Mouse (Mus musculus): Measurements from ENCODE around the gene Kcnh8. TPM values are rescaled to one million over a fixed set of nuclear protein-coding genes. Genes with fewer than 3 reads are reported as not detected.
A peak's percentile ranks its signal among the peaks of the same experiment; 100 is the strongest.

Gene Kcnh8
- polyA plus RNA-seq (2012; rRNA removed) = 0.08 TPM in 1 of 2 replicates, not detected in the other

DNA sequence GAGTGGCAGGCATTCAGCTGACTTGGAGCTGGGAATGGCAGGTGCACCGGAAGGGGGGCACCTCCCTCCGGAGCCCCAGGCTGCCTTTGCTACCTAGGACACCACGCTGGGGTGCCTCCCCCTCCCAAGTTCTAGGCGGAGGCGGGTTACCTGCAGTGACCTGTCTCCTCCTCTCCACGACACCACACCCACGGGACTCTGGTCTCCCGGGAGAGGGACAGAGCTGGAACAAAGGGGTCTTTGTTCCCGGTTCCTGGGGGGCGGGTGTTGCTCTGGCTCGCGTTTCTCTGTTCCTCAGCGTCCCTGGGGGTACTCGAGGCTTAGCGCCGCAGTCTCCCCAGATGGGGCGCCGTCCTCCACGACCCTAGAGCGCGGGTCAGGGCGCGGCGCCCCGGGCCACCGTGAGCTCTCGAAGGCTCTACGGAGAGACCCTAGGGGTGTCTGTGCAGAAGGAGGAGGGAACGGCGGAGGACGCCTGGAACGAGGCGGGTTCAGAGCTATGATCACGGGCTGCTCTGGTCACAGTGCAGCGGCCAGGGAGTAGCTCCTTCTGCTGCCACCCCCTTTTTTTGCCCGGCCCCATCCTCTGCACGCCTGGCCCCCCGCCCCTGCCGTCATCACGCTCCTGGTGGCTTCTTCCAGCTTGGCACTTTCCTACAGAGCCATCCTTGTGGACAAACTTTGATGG, at the start of gene Kcnh8:
TSS of gene Kcnh8 (plus strand) at position 617 of the 688 bp plus-strand sequence.
- TF ChIP-seq POLR2A (IDR thresholded peaks at IDR 0.05; ENCODE audit: low read depth, low read length) (no peak), CTCF (conservative IDR thresholded peaks at IDR 0.05; ENCODE audit: insufficient read depth, insufficient read length, low read depth, low read length) (no peak)
- Histone ChIP-seq H3K27me3 (replicated peaks; ENCODE audit: control insufficient read depth, insufficient read depth, low read length) (peaks cover 2% of the 10 kb centered on the region; the same call in 1 of the 2 replicates), H3K36me3 (ENCODE audit: control insufficient read depth, insufficient read depth, low read length) (no peaks in the 10 kb centered on the region), H3K4me1 (ENCODE audit: control insufficient read depth, insufficient read depth, low read length) (no peaks in the 10 kb centered on the region), H3K27ac (ENCODE audit: insufficient read depth, low read depth, low read length) (no peak within 1 kb of the TSS), H3K4me3 (ENCODE audit: insufficient read depth, low read depth, low read length) (no peak within 1 kb of the TSS)
- no peak for DNase-seq
- 2% methylated on average over 40 of the region's 40 CpGs for WGBS

DNA sequence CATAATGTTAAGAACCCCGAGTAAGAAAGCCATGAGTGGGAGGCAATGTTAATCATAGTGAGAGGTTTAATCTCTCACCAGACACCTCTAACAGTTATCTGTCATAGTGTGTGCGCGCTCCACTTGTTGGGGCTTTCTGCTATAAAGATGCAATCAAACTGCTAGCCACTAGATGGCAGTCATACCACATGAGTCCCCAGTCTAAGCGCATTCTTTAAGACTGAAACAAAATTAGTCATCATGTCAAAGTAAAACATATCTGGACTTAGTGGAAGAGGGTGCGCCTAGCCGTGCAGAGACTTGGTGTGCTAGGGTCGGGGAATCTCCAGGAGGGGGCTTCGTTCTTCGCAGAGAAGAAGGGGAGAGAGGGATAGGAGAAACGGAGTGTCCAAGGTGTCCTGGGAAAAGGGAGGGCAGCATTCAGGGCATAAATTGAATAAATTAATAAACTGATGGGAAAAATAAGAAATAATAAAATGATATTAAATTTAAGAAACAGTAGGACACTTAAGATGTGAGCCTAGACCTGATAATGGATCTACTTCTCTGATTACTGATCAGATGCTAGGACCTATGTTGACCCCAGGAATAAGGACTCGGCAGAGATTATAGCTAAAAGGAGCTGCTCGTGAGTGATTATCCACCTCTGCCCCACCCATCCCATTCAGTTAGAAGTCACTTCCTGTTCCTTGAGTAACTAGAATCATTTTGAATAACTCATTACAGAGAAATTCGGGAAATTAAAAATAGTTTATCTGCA, 42.4 kb upstream of the Kcnh8 start:
- WGBS = 25% methylated on average over 13 of the region's 13 CpGs
- Histone ChIP-seq H3K27ac (ENCODE audit: insufficient read depth, low read depth, low read length) (no peak overlapping the region), H3K27me3 (replicated peaks; ENCODE audit: control insufficient read depth, insufficient read depth, low read length) (no peaks in the 10 kb centered on the region), H3K36me3 (ENCODE audit: control insufficient read depth, insufficient read depth, low read length) (no peaks in the 10 kb centered on the region), H3K4me3 (ENCODE audit: insufficient read depth, low read depth, low read length) (no peak overlapping the region), H3K4me1 (ENCODE audit: control insufficient read depth, insufficient read depth, low read length) (no peaks in the 10 kb centered on the region)
- peak; percentile 63 for TF ChIP-seq CTCF (conservative IDR thresholded peaks at IDR 0.05; ENCODE audit: insufficient read depth, insufficient read length, low read depth, low read length)
- TF ChIP-seq POLR2A (IDR thresholded peaks at IDR 0.05; ENCODE audit: low read depth, low read length) = no peak
- DNase-seq = peak; percentile 52

DNA sequence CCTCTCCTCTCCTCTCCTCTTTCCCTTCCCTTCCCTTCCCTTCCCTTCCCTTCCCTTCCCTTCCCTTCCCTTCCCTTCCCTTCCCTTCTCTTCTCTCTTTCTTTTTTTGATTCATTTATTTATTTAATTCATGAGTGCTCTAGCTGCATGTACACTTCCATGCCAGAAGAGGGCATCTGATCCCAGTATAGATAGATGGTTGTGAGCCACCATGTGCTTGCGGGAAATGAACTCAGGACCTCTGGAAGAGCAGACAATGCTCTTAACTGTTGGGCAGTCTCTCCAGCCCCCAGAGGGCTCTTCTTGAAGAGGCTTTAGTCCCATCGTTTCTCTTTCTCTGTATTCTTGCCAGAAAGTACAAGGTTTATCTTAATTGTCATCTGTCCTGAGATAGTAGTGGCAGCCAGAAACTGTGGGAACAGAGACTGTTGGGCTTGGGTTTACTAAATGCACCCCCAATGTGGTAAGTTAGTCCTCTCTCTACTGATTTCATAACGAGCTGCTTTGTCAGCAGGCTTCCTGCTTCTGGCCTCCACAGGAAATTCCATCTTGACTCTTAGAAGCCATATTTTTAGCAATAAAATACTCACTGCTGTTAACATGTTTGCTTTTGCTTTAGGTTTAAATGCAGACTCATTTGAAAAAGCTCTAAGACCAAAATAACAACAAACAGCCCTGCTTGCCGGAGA, 36.9 kb upstream of the Kcnh8 start:
- no peak for DNase-seq
- 50% methylated on average over 4 of the region's 4 CpGs for WGBS
- TF ChIP-seq CTCF (conservative IDR thresholded peaks at IDR 0.05; ENCODE audit: insufficient read depth, insufficient read length, low read depth, low read length) (peak; percentile 23; the same call in 1 of the 2 replicates), POLR2A (IDR thresholded peaks at IDR 0.05; ENCODE audit: low read depth, low read length) (no peak)

DNA sequence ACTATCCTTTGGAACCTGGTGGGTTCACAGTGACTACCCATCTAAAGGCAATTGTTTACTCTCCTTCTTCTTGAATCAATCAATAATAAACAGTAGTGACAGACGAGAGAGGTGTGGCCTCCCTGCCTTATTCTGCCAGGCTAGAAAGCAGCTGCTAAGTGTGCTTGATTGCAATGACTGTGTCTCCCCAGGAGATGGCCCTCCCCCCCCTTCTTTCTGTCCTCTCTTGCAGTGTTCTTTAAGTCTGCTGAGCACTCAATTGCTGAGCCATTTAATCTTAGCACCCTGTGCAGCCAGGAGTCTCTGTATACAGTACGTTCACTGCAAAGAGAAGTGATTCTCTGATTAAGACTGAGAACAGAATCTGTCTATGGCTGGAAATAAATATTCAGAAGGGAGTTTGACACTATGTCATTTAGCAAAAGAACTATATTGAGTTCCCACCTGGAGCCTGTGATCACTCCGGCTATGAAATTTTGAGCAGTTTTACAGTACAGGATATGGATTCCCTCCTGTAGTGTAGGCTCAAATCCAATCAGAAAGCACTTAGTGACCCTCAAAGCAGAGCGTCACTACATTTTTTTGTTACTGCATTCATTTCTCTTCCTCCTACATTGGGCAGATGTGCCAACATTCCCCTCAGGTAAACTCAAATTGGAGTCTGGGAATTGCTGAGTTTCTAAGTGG, 32.8 kb upstream of the Kcnh8 start:
- WGBS = 70% methylated on average over 4 of the region's 4 CpGs
- H3K27me3 ChIP-seq (replicated peaks; ENCODE audit: control insufficient read depth, insufficient read depth, low read length) = no peaks in the 10 kb centered on the region
- H3K36me3 ChIP-seq (ENCODE audit: control insufficient read depth, insufficient read depth, low read length) = no peaks in the 10 kb centered on the region
- DNase-seq = no peak
- H3K27ac ChIP-seq (ENCODE audit: insufficient read depth, low read depth, low read length) = no peak overlapping the region
- no peak overlapping the region for H3K4me3 ChIP-seq (ENCODE audit: insufficient read depth, low read depth, low read length)
- no peaks in the 10 kb centered on the region for H3K4me1 ChIP-seq (ENCODE audit: control insufficient read depth, insufficient read depth, low read length)
- TF ChIP-seq POLR2A (IDR thresholded peaks at IDR 0.05; ENCODE audit: low read depth, low read length) (no peak), CTCF (conservative IDR thresholded peaks at IDR 0.05; ENCODE audit: insufficient read depth, insufficient read length, low read depth, low read length) (no peak; the same call in 1 of the 2 replicates)

More for the DNA sequence above, 36.9 kb upstream of the Kcnh8 start:
- Histone ChIP-seq H3K4me3 (ENCODE audit: insufficient read depth, low read depth, low read length) (no peak overlapping the region), H3K4me1 (ENCODE audit: control insufficient read depth, insufficient read depth, low read length) (no peaks in the 10 kb centered on the region), H3K27ac (ENCODE audit: insufficient read depth, low read depth, low read length) (no peak overlapping the region), H3K27me3 (replicated peaks; ENCODE audit: control insufficient read depth, insufficient read depth, low read length) (no peaks in the 10 kb centered on the region), H3K36me3 (ENCODE audit: control insufficient read depth, insufficient read depth, low read length) (no peaks in the 10 kb centered on the region)

DNA sequence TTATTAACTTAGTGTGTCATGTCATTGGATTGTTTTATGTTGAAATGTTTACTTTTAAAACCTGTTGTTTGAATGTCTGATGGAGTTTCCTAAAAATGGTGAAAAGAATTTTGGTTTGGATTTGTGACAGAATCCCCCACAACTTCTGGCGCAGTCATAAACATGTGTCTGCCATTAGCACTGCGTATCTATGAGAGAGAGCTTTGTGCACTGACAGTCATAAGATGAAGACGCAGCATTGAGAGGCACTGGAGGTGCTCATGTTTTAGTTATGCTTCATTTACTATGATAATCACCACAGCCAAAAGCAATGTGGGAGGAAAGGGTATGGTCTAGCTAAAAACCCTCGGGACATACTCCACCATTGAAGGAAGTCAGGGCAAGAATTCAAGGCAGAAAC, 30.3 kb upstream of the Kcnh8 start:
- no peak overlapping the region for H3K27ac ChIP-seq (ENCODE audit: insufficient read depth, low read depth, low read length)
- no peaks in the 10 kb centered on the region for H3K36me3 ChIP-seq (ENCODE audit: control insufficient read depth, insufficient read depth, low read length)
- no peak for TF ChIP-seq POLR2A (IDR thresholded peaks at IDR 0.05; ENCODE audit: low read depth, low read length)
- TF ChIP-seq CTCF (conservative IDR thresholded peaks at IDR 0.05; ENCODE audit: insufficient read depth, insufficient read length, low read depth, low read length) = no peak
- WGBS = 48% methylated on average over 4 of the region's 4 CpGs
- H3K4me1 ChIP-seq (ENCODE audit: control insufficient read depth, insufficient read depth, low read length) = no peaks in the 10 kb centered on the region
- no peaks in the 10 kb centered on the region for H3K27me3 ChIP-seq (replicated peaks; ENCODE audit: control insufficient read depth, insufficient read depth, low read length)
- DNase-seq = no peak
- H3K4me3 ChIP-seq (ENCODE audit: insufficient read depth, low read depth, low read length) = no peak overlapping the region

DNA sequence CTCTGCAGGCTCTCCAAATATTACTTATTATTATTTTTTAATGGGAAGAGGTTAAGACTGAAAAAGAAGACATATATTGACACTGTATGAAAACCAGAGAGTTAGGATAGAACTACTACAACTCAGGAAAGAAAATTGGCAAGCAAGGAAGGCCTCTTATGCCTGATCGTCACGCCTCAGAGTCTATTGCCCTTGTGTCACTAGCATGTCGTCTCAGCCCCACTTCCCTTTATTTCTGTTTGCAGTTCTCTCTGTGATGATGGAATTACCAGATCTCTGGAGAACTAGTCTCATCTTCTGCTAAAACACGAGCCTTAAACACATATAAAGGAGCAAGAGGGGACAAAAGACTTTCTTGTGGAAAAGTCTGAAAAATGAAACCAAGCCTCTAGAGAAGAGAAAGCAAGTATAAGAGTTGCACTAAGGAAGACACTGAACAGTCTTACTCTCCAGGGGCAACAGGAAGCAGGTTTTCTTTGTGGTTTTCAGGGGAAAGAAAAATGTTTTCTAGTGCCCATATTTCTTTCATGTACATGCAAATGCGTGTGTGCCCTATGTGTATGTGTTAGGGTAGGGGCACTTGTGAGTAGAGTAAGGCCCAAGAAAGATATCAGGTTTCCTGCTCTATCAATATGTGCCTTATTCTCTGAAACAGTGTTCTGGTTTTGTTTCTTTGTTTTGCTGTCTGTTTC, 10.9 kb upstream of the Kcnh8 start:
- no peak overlapping the region for H3K27ac ChIP-seq (ENCODE audit: insufficient read depth, low read depth, low read length)
- H3K27me3 ChIP-seq (replicated peaks; ENCODE audit: control insufficient read depth, insufficient read depth, low read length) = no peaks in the 10 kb centered on the region
- WGBS = 57% methylated on average over 5 of the region's 5 CpGs
- TF ChIP-seq POLR2A (IDR thresholded peaks at IDR 0.05; ENCODE audit: low read depth, low read length) (no peak), CTCF (conservative IDR thresholded peaks at IDR 0.05; ENCODE audit: insufficient read depth, insufficient read length, low read depth, low read length) (no peak)
- DNase-seq = no peak
- no peak overlapping the region for H3K4me3 ChIP-seq (ENCODE audit: insufficient read depth, low read depth, low read length)
- no peaks in the 10 kb centered on the region for H3K36me3 ChIP-seq (ENCODE audit: control insufficient read depth, insufficient read depth, low read length)
- no peaks in the 10 kb centered on the region for H3K4me1 ChIP-seq (ENCODE audit: control insufficient read depth, insufficient read depth, low read length)
